8 mouse cellular contexts compared by ENCODE assay signal in genomic region chr17:15377901-15378300, GRCm38 (mm10). TPM values are rescaled to one million over a fixed set of nuclear protein-coding genes. Genes with fewer than 3 reads are reported as not detected.
DNase-seq lines count a peak whose midpoint lies in the region; ATAC-seq and TF ChIP-seq lines count a peak whose summit lies in the region.

No protein-coding gene starts in this region.

- no peak overlapping the region for H3K27ac ChIP-seq in heart, adult 2 months
- H3K27ac ChIP-seq in kidney, postnatal 0 days, result no peak overlapping the region
- H3K27ac ChIP-seq in neural tube, embryonic 14.5 days (ENCODE audit: low read depth, low read length), result no peak overlapping the region; the same call in 1 of the 2 replicates

- no peak overlapping the region for H3K4me3 ChIP-seq in heart, adult 2 months
- no peak overlapping the region for H3K4me3 ChIP-seq in kidney, postnatal 0 days (replicated peaks; ENCODE audit: low read depth, low read length)
- H3K4me3 ChIP-seq in neural tube, embryonic 14.5 days (ENCODE audit: low read depth, low read length), result no peak overlapping the region

- WGBS in heart, adult 2 months, result 0% methylated on average over 1 of the region's 1 CpGs
- WGBS in kidney, postnatal 0 days, result 0% methylated on average over 1 of the region's 1 CpGs
- 0% methylated on average over 1 of the region's 1 CpGs for WGBS in neural tube, embryonic 14.5 days

- H3K27me3 ChIP-seq in heart, adult 2 months (ENCODE audit: control insufficient read depth, insufficient read depth, low read length), result peaks cover 5% of the 10 kb centered on the region; the same call in 1 of the 2 replicates
- 0 out of 2 replicates have a peak, but pooled peaks cover 4% of the 10 kb centered on the region for H3K27me3 ChIP-seq in kidney, postnatal 0 days (ENCODE audit: insufficient read depth, low read length)
- H3K27me3 ChIP-seq in neural tube, embryonic 14.5 days (ENCODE audit: control insufficient read depth, insufficient read depth, low read length), result no peaks in the 10 kb centered on the region

- no peaks in the 10 kb centered on the region for H3K36me3 ChIP-seq in heart, adult 2 months (ENCODE audit: control insufficient read depth, insufficient read depth, low read length)
- H3K36me3 ChIP-seq in kidney, postnatal 0 days (ENCODE audit: insufficient read depth, low read length), result no peaks in the 10 kb centered on the region
- H3K36me3 ChIP-seq in neural tube, embryonic 14.5 days (ENCODE audit: control insufficient read depth, insufficient read depth, low read length), result no peaks in the 10 kb centered on the region

- H3K4me1 ChIP-seq in heart, adult 2 months (ENCODE audit: control insufficient read depth, insufficient read depth, low read length), result peaks cover 2% of the 10 kb centered on the region; the same call in 1 of the 2 replicates
- H3K4me1 ChIP-seq in kidney, postnatal 0 days (replicated peaks; ENCODE audit: insufficient read depth, low read length), result peaks cover 20% of the 10 kb centered on the region
- H3K4me1 ChIP-seq in neural tube, embryonic 14.5 days (ENCODE audit: control insufficient read depth, insufficient read depth, low read length), result peaks cover 38% of the 10 kb centered on the region

- TF ChIP-seq POLR2A in heart, adult 2 months (IDR thresholded peaks at IDR 0.05; ENCODE audit: insufficient read depth, low read depth, low read length), result no peak

- no peak for TF ChIP-seq EP300 in heart, adult 2 months (IDR thresholded peaks at IDR 0.05; ENCODE audit: insufficient read depth, low read depth, low read length)

- DNase-seq in layer of hippocampus, adult 11-12 months (ENCODE audit: low spot score), result peak; percentile 49
- DNase-seq in layer of hippocampus, adult 9-11 months, result no peak
- peak; percentile 43 for DNase-seq in adrenal gland, postnatal 10 days
- DNase-seq in heart, adult 2 months, result peak; percentile 18 to 24
- DNase-seq in kidney, postnatal 0 days (ENCODE audit: low spot score), result peak; percentile 92
- no peak for DNase-seq in thymus, postnatal 36 days
- no peak for DNase-seq in cerebellum, postnatal 36 days

- no peak for ATAC-seq in kidney, postnatal 0 days (replicated peaks; ENCODE audit: low FRiP score, low read depth)
- no peak for ATAC-seq in neural tube, embryonic 14.5 days (ENCODE audit: low read depth)

- H3K79me2 ChIP-seq in heart, adult 2 months (replicated peaks; ENCODE audit: control insufficient read depth, insufficient read depth, low read length), result no peaks in the 10 kb centered on the region

- no peak overlapping the region for H3K4me2 ChIP-seq in kidney, postnatal 0 days (ENCODE audit: low read length)
- peak overlapping the region; percentile 89 for H3K4me2 ChIP-seq in neural tube, embryonic 14.5 days (ENCODE audit: low read depth, low read length)

- no peaks in the 10 kb centered on the region for H3K9me3 ChIP-seq in kidney, postnatal 0 days (replicated peaks; ENCODE audit: low read length)
- H3K9me3 ChIP-seq in neural tube, embryonic 14.5 days (ENCODE audit: control insufficient read depth, low read length), result no peaks in the 10 kb centered on the region

- no peak overlapping the region for H3K9ac ChIP-seq in heart, adult 2 months (ENCODE audit: low read depth, low read length)
- no peak overlapping the region for H3K9ac ChIP-seq in kidney, postnatal 0 days (ENCODE audit: low read depth, low read length)
- no peak overlapping the region for H3K9ac ChIP-seq in neural tube, embryonic 14.5 days (replicated peaks; ENCODE audit: low read depth, low read length)

- intact Hi-C loops in heart, adult 2 months (cut with DNase I), result loop anchor here (1.0 to 10.0 kb wide), 6 partner anchors 17 to 447 kb away; no protein-coding TSS in a partner anchor

- peak; percentile 82 for TF ChIP-seq CTCF in heart, adult 2 months (IDR thresholded peaks at IDR 0.05)
- TF ChIP-seq CTCF in kidney, postnatal 0 days (IDR thresholded peaks at IDR 0.05; ENCODE audit: low read depth), result peak; percentile 77

RNA-seq across cellular contexts. Expression of gene Dll1, which starts 1.2 kb away (rescaled TPM):
- 10 to 100 TPM in 1 of 2 experiments, 1 to 10 TPM in 1; 7.1 to 10.5 TPM for total RNA-seq in adrenal gland, postnatal 10 days (2021)
- 1 to 10 TPM; 5.1 to 5.8 TPM for total RNA-seq in heart, adult 2 months (2021)
- polyA plus RNA-seq in heart, adult 2 months (2012; rRNA removed), result 5.4 and 10.0 TPM in 2 replicates
- 21.4 and 22.3 TPM in 2 replicates for polyA plus RNA-seq in kidney, postnatal 0 days (2015; fragmentation: Nextera tagmentation; extraction: Ambion mirVana)
- polyA plus RNA-seq in neural tube, embryonic 14.5 days (2014; fragmentation: Nextera tagmentation; extraction: Ambion mirVana), result 15.1 and 18.8 TPM in 2 replicates

RNA-seq across cellular contexts. Expression of gene Fam120b, which starts 18.1 kb away (rescaled TPM):
- total RNA-seq in adrenal gland, postnatal 10 days (2021), result 10 to 100 TPM; 16.1 to 19.0 TPM
- total RNA-seq in heart, adult 2 months (2021), result 10 to 100 TPM; 11.9 to 12.7 TPM
- polyA plus RNA-seq in heart, adult 2 months (2012; rRNA removed), result 7.1 and 10.6 TPM in 2 replicates
- polyA plus RNA-seq in kidney, postnatal 0 days (2015; fragmentation: Nextera tagmentation; extraction: Ambion mirVana), result 18.4 and 19.9 TPM in 2 replicates
- 50.7 and 51.0 TPM in 2 replicates for polyA plus RNA-seq in neural tube, embryonic 14.5 days (2014; fragmentation: Nextera tagmentation; extraction: Ambion mirVana)

Comparison
In these comparisons a context has a peak if more than half of its experiments do, and no peak if none do; other contexts are left out.
1. DNase-seq: peak in layer of hippocampus, adult 11-12 months (single experiment), adrenal gland, postnatal 10 days (single experiment), heart, adult 2 months (2 of 2) and kidney, postnatal 0 days (single experiment); none in layer of hippocampus, adult 9-11 months (single experiment), thymus, postnatal 36 days (0 of 2) and cerebellum, postnatal 36 days (0 of 2).